In genomic region chr2:181235681-181236566, GRCm38 (mm10) we compare ENCODE assay signal across 19 mouse cellular contexts. TPM values are rescaled to one million over a fixed set of nuclear protein-coding genes. Genes with fewer than 3 reads are reported as not detected.
A peak's percentile ranks its signal among the peaks of the same experiment; 100 is the strongest.
DNase-seq lines count a peak whose midpoint lies in the region; ATAC-seq and TF ChIP-seq lines count a peak whose summit lies in the region.
"Had no signal": no experiment of that assay in that cellular context is flagged by ENCODE, and none has a peak within 500 bp of the region (broad histone marks: within the 10 kb centered on the region; RNA-seq: fewer than 3 reads in every experiment).

No protein-coding gene starts in this region.

- no peak for DNase-seq in left cerebral cortex, adult 2 months (ENCODE audit: extremely low spot score in 1 of 2, low spot score in 2 of 2)
- DNase-seq in left cerebral cortex, postnatal 25 days (ENCODE audit: low spot score in 2 of 2): no peak
- peak; percentile 39 for DNase-seq in ZHBTc4 (ENCODE audit: low read depth, low spot score)
- no peak for DNase-seq in embryo, embryonic 11 days
- DNase-seq: cerebellum, postnatal 25 days; gastrocnemius, postnatal 14 days; kidney, postnatal 36 days; layer of hippocampus, postnatal 36 days; thymus, adult 18-20 months had no signal

- ATAC-seq in midbrain, embryonic 12.5 days (ENCODE audit: low FRiP score, low read depth): no peak
- ATAC-seq in midbrain, embryonic 13.5 days: no peak
- ATAC-seq in hindbrain, embryonic 12.5 days (ENCODE audit: low FRiP score): no peak
- ATAC-seq: intestine, embryonic 16.5 days; Patski had no signal

- WGBS in midbrain, embryonic 12.5 days: 86% methylated on average over 23 of the region's 23 CpGs
- 88% methylated on average over 23 of the region's 23 CpGs for whole genome bisulfite sequencing in midbrain, embryonic 13.5 days
- WGBS in hindbrain, embryonic 12.5 days: 86% methylated on average over 23 of the region's 23 CpGs

- no peak overlapping the region for H3K4me3 ChIP-seq in left cerebral cortex, adult 2 months
- H3K4me3 ChIP-seq in midbrain, embryonic 12.5 days: no peak overlapping the region
- no peak overlapping the region for H3K4me3 ChIP-seq in midbrain, embryonic 13.5 days (replicated peaks)
- no peak overlapping the region for H3K4me3 ChIP-seq in hindbrain, embryonic 12.5 days
- H3K4me3 ChIP-seq: embryonic facial prominence, embryonic 10.5 days had no signal

- H3K36me3 ChIP-seq in midbrain, embryonic 12.5 days: no peaks in the 10 kb centered on the region
- no peaks in the 10 kb centered on the region for H3K36me3 ChIP-seq in midbrain, embryonic 13.5 days
- H3K36me3 ChIP-seq in hindbrain, embryonic 12.5 days: no peaks in the 10 kb centered on the region
- H3K36me3 ChIP-seq: embryonic facial prominence, embryonic 10.5 days had no signal

- H3K4me1 ChIP-seq in midbrain, embryonic 12.5 days: no peaks in the 10 kb centered on the region
- H3K4me1 ChIP-seq in midbrain, embryonic 13.5 days (replicated peaks): no peaks in the 10 kb centered on the region
- H3K4me1 ChIP-seq in hindbrain, embryonic 12.5 days: no peaks in the 10 kb centered on the region
- H3K4me1 ChIP-seq: embryonic facial prominence, embryonic 10.5 days had no signal

- no peak overlapping the region for H3K4me2 ChIP-seq in midbrain, embryonic 12.5 days (replicated peaks)
- H3K4me2 ChIP-seq in midbrain, embryonic 13.5 days (replicated peaks): no peak overlapping the region
- H3K4me2 ChIP-seq in hindbrain, embryonic 12.5 days (replicated peaks): no peak overlapping the region

- 0 out of 2 replicates have a peak overlapping the region, but pooled peaks have one; percentile 6 for H3K9ac ChIP-seq in midbrain, embryonic 12.5 days (replicated peaks)
- H3K9ac ChIP-seq in midbrain, embryonic 13.5 days (replicated peaks): no peak overlapping the region
- no peak overlapping the region for H3K9ac ChIP-seq in hindbrain, embryonic 12.5 days

- peak; percentile 10 for TF ChIP-seq CTCF in left cerebral cortex, adult 2 months (IDR thresholded peaks at IDR 0.05)

- intact Hi-C loops in left cerebral cortex, adult 2 months (cut with DNase I): no loop called here
- intact Hi-C loops in left cerebral cortex, postnatal 25 days (cut with DNase I): no loop called here

- no peaks in the 10 kb centered on the region for H3K27me3 ChIP-seq in midbrain, embryonic 12.5 days
- no peaks in the 10 kb centered on the region for H3K27me3 ChIP-seq in midbrain, embryonic 13.5 days
- H3K27me3 ChIP-seq in hindbrain, embryonic 12.5 days: no peaks in the 10 kb centered on the region
- H3K27me3 ChIP-seq: Patski had no signal

- H3K9me3 ChIP-seq in midbrain, embryonic 12.5 days: no peaks in the 10 kb centered on the region
- H3K9me3 ChIP-seq in midbrain, embryonic 13.5 days: no peaks in the 10 kb centered on the region
- H3K9me3 ChIP-seq in hindbrain, embryonic 12.5 days (replicated peaks): no peaks in the 10 kb centered on the region
- H3K9me3 ChIP-seq: embryonic facial prominence, embryonic 10.5 days had no signal

- H3K27ac ChIP-seq in left cerebral cortex, adult 2 months: no peak overlapping the region
- no peak overlapping the region for H3K27ac ChIP-seq in midbrain, embryonic 12.5 days (replicated peaks)
- no peak overlapping the region for H3K27ac ChIP-seq in midbrain, embryonic 13.5 days
- no peak overlapping the region for H3K27ac ChIP-seq in hindbrain, embryonic 12.5 days
- H3K27ac ChIP-seq: embryonic facial prominence, embryonic 10.5 days had no signal

RNA-seq across cellular contexts. Expression of gene Helz2, which starts 5.9 kb away (rescaled TPM):
- 1 to 10 TPM; 2.3 to 4.3 TPM for total RNA-seq in left cerebral cortex, adult 2 months (2021)
- total RNA-seq in left cerebral cortex, postnatal 25 days (2021): 1 to 10 TPM; 2.2 to 2.5 TPM
- polyA plus RNA-seq in midbrain, embryonic 12.5 days (2016; fragmentation: Nextera tagmentation; extraction: Ambion mirVana): 0.48 and 0.55 TPM in 2 replicates
- 0.34 TPM in 2 replicates for polyA plus RNA-seq in midbrain, embryonic 13.5 days (2015; fragmentation: Nextera tagmentation; extraction: Ambion mirVana)
- 0.81 and 0.87 TPM in 2 replicates for polyA plus RNA-seq in hindbrain, embryonic 12.5 days (2016; fragmentation: Nextera tagmentation; extraction: Ambion mirVana)

RNA-seq across cellular contexts. Expression of gene Fndc11, which starts 16.1 kb away (rescaled TPM):
- total RNA-seq in left cerebral cortex, adult 2 months (2021): not detected
- under 1 TPM in 1 of 2 experiments, not detected in 1; 0.30 TPM for total RNA-seq in left cerebral cortex, postnatal 25 days (2021)
- 0.15 and 0.20 TPM in 2 replicates for polyA plus RNA-seq in midbrain, embryonic 12.5 days (2016; fragmentation: Nextera tagmentation; extraction: Ambion mirVana)
- polyA plus RNA-seq in midbrain, embryonic 13.5 days (2015; fragmentation: Nextera tagmentation; extraction: Ambion mirVana): 0.13 TPM in 1 of 2 replicates, not detected in the other
- 0.15 TPM in 1 of 2 replicates, not detected in the other for polyA plus RNA-seq in hindbrain, embryonic 12.5 days (2016; fragmentation: Nextera tagmentation; extraction: Ambion mirVana)
- total RNA-seq: gastrocnemius, postnatal 14 days; hematopoietic stem cell, adult 5-6 weeks; layer of hippocampus, postnatal 36 days; monocyte, adult 5-6 weeks had no signal
- polyA plus RNA-seq: heart, embryonic 14.5 days; neural tube, embryonic 14.5 days; Patski had no signal

RNA-seq across cellular contexts. Expression of gene Srms, which starts 22.9 kb away (rescaled TPM):
- total RNA-seq in left cerebral cortex, adult 2 months (2021): under 1 TPM; 0.25 to 0.26 TPM
- total RNA-seq in left cerebral cortex, postnatal 25 days (2021): under 1 TPM in 1 of 2 experiments, not detected in 1; 0.21 TPM
- 0.15 TPM in 1 of 2 replicates, not detected in the other for polyA plus RNA-seq in midbrain, embryonic 12.5 days (2016; fragmentation: Nextera tagmentation; extraction: Ambion mirVana)
- polyA plus RNA-seq in midbrain, embryonic 13.5 days (2015; fragmentation: Nextera tagmentation; extraction: Ambion mirVana): 0.10 TPM in 1 of 2 replicates, not detected in the other
- 0.08 TPM in 1 of 2 replicates, not detected in the other for polyA plus RNA-seq in hindbrain, embryonic 12.5 days (2016; fragmentation: Nextera tagmentation; extraction: Ambion mirVana)
- total RNA-seq: hematopoietic stem cell, adult 5-6 weeks had no signal
- polyA plus RNA-seq: Patski had no signal

RNA-seq across cellular contexts. Expression of gene Ptk6, which starts 33.3 kb away (rescaled TPM):
- total RNA-seq in left cerebral cortex, adult 2 months (2021): under 1 TPM in 1 of 2 experiments, not detected in 1; 0.11 TPM
- total RNA-seq in left cerebral cortex, postnatal 25 days (2021): under 1 TPM in 1 of 2 experiments, not detected in 1; 0.09 TPM
- not detected in 2 replicates for polyA plus RNA-seq in midbrain, embryonic 12.5 days (2016; fragmentation: Nextera tagmentation; extraction: Ambion mirVana)
- not detected in 2 replicates for polyA plus RNA-seq in midbrain, embryonic 13.5 days (2015; fragmentation: Nextera tagmentation; extraction: Ambion mirVana)
- not detected in 2 replicates for polyA plus RNA-seq in hindbrain, embryonic 12.5 days (2016; fragmentation: Nextera tagmentation; extraction: Ambion mirVana)
- total RNA-seq: gastrocnemius, postnatal 14 days; hematopoietic stem cell, adult 5-6 weeks had no signal
- polyA plus RNA-seq: embryonic facial prominence, embryonic 10.5 days; heart, embryonic 14.5 days; neural tube, embryonic 14.5 days; Patski had no signal

RNA-seq across cellular contexts. Expression of gene Ppdpf, which starts 48.9 kb away (rescaled TPM):
- total RNA-seq in left cerebral cortex, adult 2 months (2021): 10 to 100 TPM; 72.8 to 77.8 TPM
- 10 to 100 TPM; 95.9 to 97.3 TPM for total RNA-seq in left cerebral cortex, postnatal 25 days (2021)
- 423 and 462 TPM in 2 replicates for polyA plus RNA-seq in midbrain, embryonic 12.5 days (2016; fragmentation: Nextera tagmentation; extraction: Ambion mirVana)
- polyA plus RNA-seq in midbrain, embryonic 13.5 days (2015; fragmentation: Nextera tagmentation; extraction: Ambion mirVana): 470 and 482 TPM in 2 replicates
- 388 and 419 TPM in 2 replicates for polyA plus RNA-seq in hindbrain, embryonic 12.5 days (2016; fragmentation: Nextera tagmentation; extraction: Ambion mirVana)
